Mouse (Mus musculus): ENCODE measurements around the gene Cfap45. TPM values are rescaled to one million over a fixed set of nuclear protein-coding genes. Genes with fewer than 3 reads are reported as not detected.

The Cfap45 gene
- polyA plus RNA-seq, 1 experiment from 2014 or later = 2.4 TPM

- WGBS = 61% methylated on average over 7 of the region's 7 CpGs
- no peak overlapping the region for H3K4me3 ChIP-seq
- H3K27ac ChIP-seq (replicated peaks) = no peak overlapping the region
- H3K27me3 ChIP-seq (replicated peaks) = peaks cover 16% of the 10 kb centered on the region
- peaks cover 49% of the 10 kb centered on the region for H3K4me1 ChIP-seq
- H3K4me2 ChIP-seq = no peak overlapping the region
- peaks cover 8% of the 10 kb centered on the region for H3K9me3 ChIP-seq
- ATAC-seq (ENCODE audit: extremely low read depth, insufficient number of reproducible peaks, low FRiP score, low TSS enrichment) = no peak
- H3K9ac ChIP-seq = no peak overlapping the region
- no peaks in the 10 kb centered on the region for H3K36me3 ChIP-seq
Measured at GRCm38 (mm10) chr1:172522524-172522923, 1.9 kb downstream of the Cfap45 start.

GRCm38 (mm10) chr1:172523699-172524101 lies 3.1 kb downstream of the Cfap45 start:
- Histone ChIP-seq H3K4me1 (peaks cover 53% of the 10 kb centered on the region), H3K36me3 (no peaks in the 10 kb centered on the region), H3K4me2 (no peak overlapping the region), H3K9me3 (0 out of 2 replicates have a peak, but pooled peaks cover 2% of the 10 kb centered on the region), H3K9ac (no peak overlapping the region), H3K27me3 (replicated peaks) (peaks cover 22% of the 10 kb centered on the region), H3K27ac (replicated peaks) (peak overlapping the region; percentile 8; the same call in 1 of the 2 replicates), H3K4me3 (no peak overlapping the region)
- ATAC-seq (ENCODE audit: extremely low read depth, insufficient number of reproducible peaks, low FRiP score, low TSS enrichment) = no peak
- WGBS = 38% methylated on average over 12 of the region's 12 CpGs

GRCm38 (mm10) chr1:172525027-172525764 lies 4.6 kb downstream of the Cfap45 start:
- peak overlapping the region; percentile 93 for H3K27ac ChIP-seq (replicated peaks)
- 0 out of 2 replicates have a peak, but pooled peaks cover 2% of the 10 kb centered on the region for H3K9me3 ChIP-seq
- H3K27me3 ChIP-seq (replicated peaks) = peaks cover 22% of the 10 kb centered on the region
- no peak overlapping the region for H3K4me3 ChIP-seq
- H3K4me1 ChIP-seq = peaks cover 44% of the 10 kb centered on the region
- H3K4me2 ChIP-seq = peak overlapping the region; percentile 61
- H3K9ac ChIP-seq = 0 out of 2 replicates have a peak overlapping the region, but pooled peaks have one; percentile 17
- ATAC-seq (ENCODE audit: extremely low read depth, insufficient number of reproducible peaks, low FRiP score, low TSS enrichment) = no peak
- 43% methylated on average over 15 of the region's 15 CpGs for WGBS
- no peaks in the 10 kb centered on the region for H3K36me3 ChIP-seq

- Histone ChIP-seq H3K36me3 (no peaks in the 10 kb centered on the region), H3K4me1 (peaks cover 46% of the 10 kb centered on the region), H3K27ac (replicated peaks) (peak overlapping the region; percentile 93), H3K27me3 (replicated peaks) (peaks cover 23% of the 10 kb centered on the region), H3K4me2 (peak overlapping the region; percentile 61), H3K9ac (peak overlapping the region; percentile 64), H3K4me3 (peak overlapping the region; percentile 34), H3K9me3 (0 out of 2 replicates have a peak, but pooled peaks cover 2% of the 10 kb centered on the region)
- WGBS = 43% methylated on average over 7 of the region's 7 CpGs
- no peak for ATAC-seq (ENCODE audit: extremely low read depth, insufficient number of reproducible peaks, low FRiP score, low TSS enrichment)
Measured at GRCm38 (mm10) chr1:172525971-172526370, 5.4 kb downstream of the Cfap45 start.

- Histone ChIP-seq H3K4me2 (peak overlapping the region; percentile 61), H3K36me3 (no peaks in the 10 kb centered on the region), H3K4me1 (peaks cover 42% of the 10 kb centered on the region), H3K9me3 (0 out of 2 replicates have a peak, but pooled peaks cover 2% of the 10 kb centered on the region), H3K27ac (replicated peaks) (peak overlapping the region; percentile 93), H3K27me3 (replicated peaks) (peaks cover 28% of the 10 kb centered on the region), H3K4me3 (peak overlapping the region; percentile 34), H3K9ac (peak overlapping the region; percentile 61)
- ATAC-seq (ENCODE audit: extremely low read depth, insufficient number of reproducible peaks, low FRiP score, low TSS enrichment) = peak; percentile 30; the same call in 1 of the 2 replicates
- WGBS = 22% methylated on average over 23 of the region's 23 CpGs
Measured at GRCm38 (mm10) chr1:172526380-172527081, 5.9 kb downstream of the Cfap45 start.

GRCm38 (mm10) chr1:172527431-172527830 lies 6.8 kb downstream of the Cfap45 start:
- Histone ChIP-seq H3K4me3 (no peak overlapping the region), H3K4me2 (peak overlapping the region; percentile 61; the same call in 1 of the 2 replicates), H3K27ac (replicated peaks) (peak overlapping the region; percentile 93), H3K9ac (no peak overlapping the region), H3K27me3 (replicated peaks) (peaks cover 35% of the 10 kb centered on the region), H3K4me1 (peaks cover 41% of the 10 kb centered on the region), H3K36me3 (no peaks in the 10 kb centered on the region), H3K9me3 (0 out of 2 replicates have a peak, but pooled peaks cover 2% of the 10 kb centered on the region)
- ATAC-seq (ENCODE audit: extremely low read depth, insufficient number of reproducible peaks, low FRiP score, low TSS enrichment) = no peak
- 87% methylated on average over 10 of the region's 10 CpGs for WGBS

GRCm38 (mm10) chr1:172528701-172529100 lies 8.1 kb downstream of the Cfap45 start:
- 4% methylated on average over 7 of the region's 7 CpGs for WGBS
- H3K4me3 ChIP-seq = no peak overlapping the region
- ATAC-seq (ENCODE audit: extremely low read depth, insufficient number of reproducible peaks, low FRiP score, low TSS enrichment) = no peak
- H3K9ac ChIP-seq = no peak overlapping the region
- H3K4me2 ChIP-seq = no peak overlapping the region
- peaks cover 45% of the 10 kb centered on the region for H3K4me1 ChIP-seq
- no peak overlapping the region for H3K27ac ChIP-seq (replicated peaks)
- H3K27me3 ChIP-seq (replicated peaks) = peaks cover 47% of the 10 kb centered on the region
- no peaks in the 10 kb centered on the region for H3K9me3 ChIP-seq
- H3K36me3 ChIP-seq = no peaks in the 10 kb centered on the region

GRCm38 (mm10) chr1:172530544-172531220 lies 10.1 kb downstream of the Cfap45 start:
- H3K4me3 ChIP-seq = no peak overlapping the region
- no peak overlapping the region for H3K9ac ChIP-seq
- H3K4me1 ChIP-seq = peaks cover 38% of the 10 kb centered on the region
- no peak overlapping the region for H3K4me2 ChIP-seq
- H3K9me3 ChIP-seq = no peaks in the 10 kb centered on the region
- peaks cover 60% of the 10 kb centered on the region for H3K27me3 ChIP-seq (replicated peaks)
- H3K36me3 ChIP-seq = no peaks in the 10 kb centered on the region
- 0 out of 2 replicates have a peak, but pooled peaks have one; percentile 27 for ATAC-seq (ENCODE audit: extremely low read depth, insufficient number of reproducible peaks, low FRiP score, low TSS enrichment)
- peak overlapping the region; percentile 53 for H3K27ac ChIP-seq (replicated peaks)
- WGBS = 18% methylated on average over 8 of the region's 8 CpGs

- peak overlapping the region; percentile 39 for H3K4me3 ChIP-seq
- H3K36me3 ChIP-seq = no peaks in the 10 kb centered on the region
- WGBS = 2% methylated on average over 13 of the region's 13 CpGs
- ATAC-seq (ENCODE audit: extremely low read depth, insufficient number of reproducible peaks, low FRiP score, low TSS enrichment) = no peak
- H3K4me1 ChIP-seq = peaks cover 21% of the 10 kb centered on the region
- peak overlapping the region; percentile 61 for H3K4me2 ChIP-seq
- H3K27me3 ChIP-seq (replicated peaks) = peaks cover 48% of the 10 kb centered on the region
- H3K9ac ChIP-seq = peak overlapping the region; percentile 58
- H3K9me3 ChIP-seq = no peaks in the 10 kb centered on the region
- no peak overlapping the region for H3K27ac ChIP-seq (replicated peaks)
Measured at GRCm38 (mm10) chr1:172532551-172532950, 11.9 kb downstream of the Cfap45 start.

GRCm38 (mm10) chr1:172535116-172535515 lies 14.5 kb downstream of the Cfap45 start:
- Histone ChIP-seq H3K27me3 (replicated peaks) (peaks cover 45% of the 10 kb centered on the region), H3K4me3 (no peak overlapping the region), H3K9ac (no peak overlapping the region), H3K9me3 (no peaks in the 10 kb centered on the region), H3K27ac (replicated peaks) (no peak overlapping the region), H3K4me2 (no peak overlapping the region), H3K4me1 (peaks cover 22% of the 10 kb centered on the region), H3K36me3 (no peaks in the 10 kb centered on the region)
- WGBS = 73% methylated on average over 16 of the region's 16 CpGs
- ATAC-seq (ENCODE audit: extremely low read depth, insufficient number of reproducible peaks, low FRiP score, low TSS enrichment) = no peak

GRCm38 (mm10) chr1:172539827-172540226 lies 19.2 kb downstream of the Cfap45 start:
- WGBS = 47% methylated on average over 6 of the region's 6 CpGs
- no peak for ATAC-seq (ENCODE audit: extremely low read depth, insufficient number of reproducible peaks, low FRiP score, low TSS enrichment)
- Histone ChIP-seq H3K9ac (no peak overlapping the region), H3K9me3 (no peaks in the 10 kb centered on the region), H3K27ac (replicated peaks) (no peak overlapping the region), H3K4me1 (peaks cover 4% of the 10 kb centered on the region; the same call in 1 of the 2 replicates), H3K4me3 (no peak overlapping the region), H3K4me2 (no peak overlapping the region), H3K27me3 (replicated peaks) (peaks cover 43% of the 10 kb centered on the region), H3K36me3 (no peaks in the 10 kb centered on the region)
